Mouse (Mus musculus): ENCODE measurements at regions not wholly inside any gene's neighbourhood (a gene's known extent, or its start where the extent isn't known, plus 50 kb on each side); places are given as distances from the start of the nearest gene placed in this dataset.
"Not testable (repeated sequence)": the region's sequence is repeated elsewhere in the genome, so short reads cannot be mapped to it uniquely, and the experiment has no call there.

GRCm38 (mm10) chr5:134844216-134844615 is 62.3 kb downstream of the Tmem270 start:
- not testable (repeated sequence) for TF ChIP-seq CTCF, POLR2A (IDR thresholded peaks at IDR 0.05; ENCODE audit: extremely low read depth, insufficient read depth, low read length)
